Mouse (Mus musculus): Measurements from ENCODE around the gene Gpr180.

DNA sequence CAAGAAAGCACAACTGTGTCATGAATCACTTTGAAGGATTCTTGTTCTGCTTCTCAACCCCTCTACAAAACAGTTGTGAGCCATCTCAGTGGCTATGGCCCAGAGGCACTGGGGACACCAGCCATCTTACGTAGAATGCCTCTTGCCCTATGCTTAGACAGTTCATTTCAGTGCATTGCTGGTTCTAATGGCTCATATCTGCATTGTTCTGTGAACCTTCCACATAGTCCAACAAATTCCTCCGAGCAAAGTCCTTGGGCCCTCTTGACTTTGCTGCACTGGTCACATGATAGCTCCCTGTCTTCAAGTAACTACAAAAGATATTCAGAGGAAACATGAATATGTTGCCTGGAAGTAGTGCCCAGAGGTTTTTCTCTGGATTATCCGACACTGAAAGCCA is 63.8 kb downstream of the Gpr180 start:
- no peak for TF ChIP-seq CTCF (IDR thresholded peaks at IDR 0.05; ENCODE audit: low read depth, low read length)
- no peak for TF ChIP-seq POLR2A (IDR thresholded peaks at IDR 0.05; ENCODE audit: borderline replicate concordance, low read depth, low read length)

All from bone marrow macrophage, adult 2 months (primary cell).